Mouse (Mus musculus) stomach, postnatal 0 days (tissue): ENCODE results near the gene Gm867. TPM values are rescaled to one million over a fixed set of nuclear protein-coding genes. Genes with fewer than 3 reads are reported as not detected.

Experiments
- ATAC-seq: fragments of 200-750 bp; cut with Nextera tagmentation; 2 replicates; pipeline ENCODE4 v1.8.0; 2017; ENCODE audit not compliant: low FRiP score, low TSS enrichment
- DNase-seq: peaks from one replicate; pipeline ENCODE4 v3.0.0-alpha.2; 2016; ENCODE audit warnings: low spot score
- H3K27ac ChIP-seq: fragments of 300-500 bp; sonication (generic); replicated peaks from 2 replicates; pipeline ENCODE4 v1.5.1; 2014; ENCODE audit warnings: mild to moderate bottlenecking, control low read depth
- H3K27me3 ChIP-seq: fragments of 300-500 bp; sonication (generic); 2 replicates; pipeline ENCODE4 v1.6.1; 2014; ENCODE audit warnings: low read length; ENCODE audit not compliant: control insufficient read depth, insufficient read depth
- H3K36me3 ChIP-seq: fragments of 300-500 bp; sonication (generic); 2 replicates; pipeline ENCODE4 v1.6.1; 2014; ENCODE audit warnings: low read length, mixed read lengths; ENCODE audit not compliant: control insufficient read depth, insufficient read depth
- H3K4me1 ChIP-seq: fragments of 300-500 bp; sonication (generic); replicated peaks from 2 replicates; pipeline ENCODE4 v1.6.1; 2014; ENCODE audit warnings: antibody characterized with exemption; ENCODE audit not compliant: control insufficient read depth, insufficient read depth
- H3K4me2 ChIP-seq: fragments of 300-500 bp; sonication (generic); replicated peaks from 2 replicates; pipeline ENCODE4 v1.6.1; 2014; ENCODE audit warnings: low read depth, mild to moderate bottlenecking, control low read depth, moderate library complexity
- H3K4me3 ChIP-seq: fragments of 300-500 bp; sonication (generic); 2 replicates; pipeline ENCODE4 v1.5.1; 2014; ENCODE audit warnings: low read depth, low read length, control low read depth
- H3K9ac ChIP-seq: fragments of 300-500 bp; sonication (generic); 2 replicates; pipeline ENCODE4 v1.6.1; 2014; ENCODE audit warnings: mild to moderate bottlenecking, low read length, control low read depth, mixed read lengths
- H3K9me3 ChIP-seq: fragments of 300-500 bp; sonication (generic); 2 replicates; pipeline ENCODE4 v1.6.1; 2016; ENCODE audit warnings: low read length; ENCODE audit not compliant: control insufficient read depth
- CTCF ChIP-seq: IDR thresholded peaks from 2 replicates; pipeline ENCODE4 v1.5.1; 2016; ENCODE audit warnings: antibody characterized with exemption, low read depth, mild to moderate bottlenecking, moderate library complexity
- EP300 ChIP-seq: optimal IDR thresholded peaks from 2 replicates; pipeline ENCODE3; 2016; ENCODE audit warnings: antibody characterized with exemption
- WGBS: fragments of 180-500 bp; shearing (Covaris S2); extraction: QIAGEN DNeasy Blood & Tissue Kit; methylation state at CpG from one replicate; pipeline ENCODE4 v1.1.7; 2014; 5-methylcytosine and 5-hydroxymethylcytosine counted together
- polyA plus RNA-seq: library from polyadenylated mRNA; unstranded; fragments of >200 nt; fragmentation: Nextera tagmentation; extraction: Ambion mirVana; gene quantifications from 2 replicates; pipeline ENCODE4 v1.2.1, GENCODE M21; 2015

Gene Gm867
- polyA plus RNA-seq, 1 experiment from 2014 or later = 0.22 TPM

DNA sequence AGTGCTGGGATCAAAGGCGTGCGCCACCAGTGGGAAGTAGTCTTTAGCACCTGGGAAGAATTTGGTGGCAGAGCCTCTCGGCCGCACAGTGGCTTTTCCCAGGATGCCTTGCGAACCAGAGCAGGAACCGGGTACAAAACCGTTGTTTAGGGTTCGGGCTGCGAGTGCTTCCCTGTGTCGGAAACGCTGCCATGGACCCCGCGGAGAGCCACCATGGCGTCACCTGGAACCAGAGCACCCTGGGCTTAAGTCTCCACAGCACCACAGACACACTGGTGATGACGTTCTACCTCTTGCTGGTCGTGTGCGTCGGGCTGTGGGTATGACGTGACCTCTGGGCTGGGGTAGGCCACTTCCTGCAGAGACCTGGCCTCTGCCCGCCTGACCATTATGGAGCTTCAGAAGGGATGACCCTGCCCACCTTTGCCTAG lies 13.9 kb upstream of the Gm867 start, which contains the start of gene Gm5134:
Gm5134 (plus strand) TSS at position 134 of the 431 bp plus-strand sequence.
- no peaks in the 10 kb centered on the region for H3K36me3 ChIP-seq
- no peaks in the 10 kb centered on the region for H3K9me3 ChIP-seq
- peak within 1 kb of the TSS; percentile 20; the same call in 1 of the 2 replicates for H3K4me2 ChIP-seq
- DNase-seq = no peak
- no peaks in the 10 kb centered on the region for H3K27me3 ChIP-seq
- H3K27ac ChIP-seq = no peak within 1 kb of the TSS
- H3K9ac ChIP-seq = no peak within 1 kb of the TSS
- WGBS = 34% methylated on average over 20 of the region's 20 CpGs
- no peak within 1 kb of the TSS for H3K4me3 ChIP-seq
- H3K4me1 ChIP-seq = 0 out of 2 replicates have a peak, but pooled peaks cover 2% of the 10 kb centered on the region
- ATAC-seq = 0 out of 2 replicates have a peak, but pooled peaks have one; percentile 25
- TF ChIP-seq CTCF (no peak), EP300 (no peak)

DNA sequence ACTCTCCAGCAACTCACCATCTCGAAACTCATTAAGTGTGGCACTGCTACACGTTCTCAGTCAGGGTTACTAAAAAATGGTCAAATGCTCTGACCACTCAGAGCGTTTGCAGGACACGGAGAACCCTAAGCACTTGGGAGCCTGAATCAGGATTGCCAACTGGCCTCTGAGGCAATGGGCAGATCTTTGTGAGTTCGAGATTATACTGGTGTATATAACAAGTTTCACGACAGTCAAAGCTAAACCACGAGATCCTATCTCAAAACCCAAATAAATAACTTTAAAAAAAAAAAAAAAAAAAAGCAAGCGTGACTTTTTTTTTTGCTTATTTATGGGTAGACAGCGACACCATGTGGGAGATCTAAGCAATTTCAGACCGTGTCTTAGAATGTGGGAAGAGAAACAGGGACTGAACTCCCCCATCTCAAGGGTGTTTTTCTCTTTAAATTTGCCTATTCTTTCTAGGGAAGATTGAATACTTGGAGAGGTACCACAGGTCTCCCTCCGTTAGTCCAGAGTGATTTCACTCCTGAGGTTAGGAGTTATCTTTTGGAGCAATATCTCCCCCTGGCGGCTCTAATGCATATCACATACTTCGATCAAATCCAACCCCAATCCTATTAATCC lies 11.1 kb upstream of the Gm867 start:
- Histone ChIP-seq H3K9ac (peak overlapping the region; percentile 55), H3K36me3 (no peaks in the 10 kb centered on the region), H3K27me3 (no peaks in the 10 kb centered on the region), H3K27ac (no peak overlapping the region), H3K9me3 (no peaks in the 10 kb centered on the region), H3K4me1 (0 out of 2 replicates have a peak, but pooled peaks cover 2% of the 10 kb centered on the region), H3K4me2 (peak overlapping the region; percentile 80), H3K4me3 (peak overlapping the region; percentile 38)
- ATAC-seq (0 out of 2 replicates have a peak, but pooled peaks have one; percentile 21), DNase-seq (peak; percentile 47)
- TF ChIP-seq CTCF = peak; percentile 76
- no peak for TF ChIP-seq EP300
- WGBS = 2% methylated on average over 13 of the region's 13 CpGs

- ATAC-seq (peak; percentile 54; the same call in 1 of the 2 replicates), DNase-seq (peak; percentile 62)
- H3K9ac ChIP-seq = peak overlapping the region; percentile 55
- no peaks in the 10 kb centered on the region for H3K9me3 ChIP-seq
- WGBS = 5% methylated on average over 21 of the region's 23 CpGs
- H3K4me1 ChIP-seq = 0 out of 2 replicates have a peak, but pooled peaks cover 2% of the 10 kb centered on the region
- no peak for TF ChIP-seq CTCF
- no peak for TF ChIP-seq EP300
- peak overlapping the region; percentile 80 for H3K4me2 ChIP-seq
- no peaks in the 10 kb centered on the region for H3K36me3 ChIP-seq
- H3K27ac ChIP-seq = no peak overlapping the region
- peak overlapping the region; percentile 38 for H3K4me3 ChIP-seq
- H3K27me3 ChIP-seq = no peaks in the 10 kb centered on the region
Measured at GRCm38 (mm10) chr10:75950791-75951210, 10.3 kb upstream of the Gm867 start.

GRCm38 (mm10) chr10:75949053-75950045 lies 8.9 kb upstream of the Gm867 start:
- Histone ChIP-seq H3K4me3 (no peak overlapping the region), H3K27ac (no peak overlapping the region), H3K9me3 (no peaks in the 10 kb centered on the region), H3K27me3 (no peaks in the 10 kb centered on the region), H3K36me3 (no peaks in the 10 kb centered on the region), H3K4me2 (no peak overlapping the region), H3K4me1 (0 out of 2 replicates have a peak, but pooled peaks cover 2% of the 10 kb centered on the region), H3K9ac (no peak overlapping the region)
- TF ChIP-seq CTCF = no peak
- TF ChIP-seq EP300 = no peak
- DNase-seq = no peak
- ATAC-seq = no peak
- WGBS = 77% methylated on average over 22 of the region's 22 CpGs

- DNase-seq = no peak
- Histone ChIP-seq H3K4me3 (no peak overlapping the region), H3K36me3 (no peaks in the 10 kb centered on the region), H3K27me3 (no peaks in the 10 kb centered on the region), H3K9me3 (no peaks in the 10 kb centered on the region), H3K4me1 (0 out of 2 replicates have a peak, but pooled peaks cover 2% of the 10 kb centered on the region), H3K27ac (no peak overlapping the region), H3K9ac (no peak overlapping the region), H3K4me2 (no peak overlapping the region)
- WGBS = 75% methylated on average over 5 of the region's 5 CpGs
- TF ChIP-seq EP300 (no peak), CTCF (no peak)
- ATAC-seq = no peak
Measured at GRCm38 (mm10) chr10:75948079-75948478, 7.6 kb upstream of the Gm867 start.
